Mouse (Mus musculus) G1E (cell line): ENCODE data around the gene Eipr1. TPM values are rescaled to one million over a fixed set of nuclear protein-coding genes. Genes with fewer than 3 reads are reported as not detected.
"Not testable (repeated sequence)": the region's sequence is repeated elsewhere in the genome, so short reads cannot be mapped to it uniquely, and the experiment has no call there.

ENCODE experiments used
- ATAC-seq: 2 replicates; pipeline ENCODE4 v1.8.0; 2016; ENCODE audit warnings: mild to moderate bottlenecking; ENCODE audit not compliant: insufficient number of reproducible peaks, poor library complexity, low FRiP score, severe bottlenecking; ENCODE audit errors: extremely low read depth
- DNase-seq: peaks from one replicate; pipeline ENCODE4 v3.0.0; 2012; ENCODE audit warnings: low spot score
- H3K27me3 ChIP-seq: 2 replicates; pipeline ENCODE4 v1.6.1; 2012; ENCODE audit warnings: mild to moderate bottlenecking, low read length, inconsistent platforms; ENCODE audit not compliant: insufficient read depth
- H3K36me3 ChIP-seq: replicated peaks from 2 replicates; pipeline ENCODE3; 2012; ENCODE audit warnings: mild to moderate bottlenecking, inconsistent platforms
- H3K4me1 ChIP-seq: 2 replicates; pipeline ENCODE4 v1.6.1; 2012; ENCODE audit warnings: low read depth, low read length, inconsistent platforms, mixed read lengths; ENCODE audit not compliant: insufficient read depth
- H3K4me3 ChIP-seq: 2 replicates; pipeline ENCODE4 v1.5.1; 2012; ENCODE audit warnings: low read depth, mild to moderate bottlenecking, inconsistent platforms, low read length, moderate library complexity, mixed read lengths
- H3K9me3 ChIP-seq: replicated peaks from 2 replicates; pipeline ENCODE4 v1.6.1; 2012; ENCODE audit warnings: inconsistent platforms
- CTCF ChIP-seq: IDR thresholded peaks from 2 replicates; pipeline ENCODE4 v1.5.1; 2012; ENCODE audit warnings: low read depth, low read length, inconsistent platforms, mixed read lengths
- GATA1 ChIP-seq: IDR thresholded peaks from 2 replicates; pipeline ENCODE4 v1.6.1; 2012; ENCODE audit warnings: borderline replicate concordance, low read length, inconsistent platforms, mixed read lengths
- GATA2 ChIP-seq: IDR thresholded peaks from 2 replicates; pipeline ENCODE4 v1.6.1; 2012; ENCODE audit warnings: low read depth, low read length, inconsistent platforms, borderline replicate concordance
- POLR2AphosphoS5 ChIP-seq: IDR thresholded peaks from 2 replicates; pipeline ENCODE4 v1.6.1; 2012; ENCODE audit warnings: low read depth, low read length, inconsistent platforms; ENCODE audit not compliant: insufficient replicate concordance
- TAL1 ChIP-seq: conservative IDR thresholded peaks from 2 replicates; pipeline ENCODE4 v1.6.1; 2012; ENCODE audit warnings: low read depth, low read length, inconsistent platforms, mixed read lengths
- polyA plus RNA-seq: library from polyadenylated mRNA; stranded (reverse); fragments of >175 nt; gene quantifications from 2 replicates; pipeline ENCODE4 v1.2.3, GENCODE M21; 2012
- total RNA-seq, 2 experiments: library from RNA; stranded (forward) in 1 of 2; stranded (reverse) in 1 of 2; fragments of 200-1000 nt in 1 of 2; fragments of >200 nt in 1 of 2; fragmentation: Nextera tagmentation in 1 of 2; gene quantifications; 2 replicates each; pipeline ENCODE4 v1.2.3; 2014 to 2017

The Eipr1 gene
- total and polyA plus RNA-seq, 3 experiments: 11.0 to 52.8 (median 22.4) TPM

DNA sequence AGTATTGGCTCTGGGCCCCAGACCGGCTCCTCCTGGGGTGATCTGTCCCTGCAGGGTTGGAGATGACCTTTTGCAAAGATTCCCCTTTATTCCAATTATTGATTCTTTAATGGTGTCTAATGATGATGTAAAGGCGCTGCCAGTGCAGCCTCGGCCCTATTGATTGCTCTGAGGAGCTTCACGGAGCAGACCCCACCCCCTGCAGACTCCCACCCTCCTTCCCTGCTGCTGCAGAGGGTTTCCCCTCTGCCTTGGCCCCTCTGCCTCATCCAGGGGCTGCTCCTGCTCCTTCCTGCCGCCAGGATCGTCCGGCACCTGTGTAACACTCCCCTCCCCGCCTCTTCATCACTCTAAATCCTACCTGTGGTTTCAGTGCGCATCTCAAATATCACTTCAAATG is 156.2 kb downstream of the Eipr1 start:
- no peaks in the 10 kb centered on the region for H3K36me3 ChIP-seq
- DNase-seq (no peak), ATAC-seq (no peak)
- no peak for TF ChIP-seq GATA1
- no peak for TF ChIP-seq POLR2AphosphoS5
- no peak for TF ChIP-seq TAL1
- TF ChIP-seq CTCF: no peak
- no peak for TF ChIP-seq GATA2
- peaks cover 5% of the 10 kb centered on the region for H3K9me3 ChIP-seq
- H3K27me3 ChIP-seq: no peaks in the 10 kb centered on the region
- H3K4me1 ChIP-seq: no peaks in the 10 kb centered on the region
- H3K4me3 ChIP-seq: no peak overlapping the region

DNA sequence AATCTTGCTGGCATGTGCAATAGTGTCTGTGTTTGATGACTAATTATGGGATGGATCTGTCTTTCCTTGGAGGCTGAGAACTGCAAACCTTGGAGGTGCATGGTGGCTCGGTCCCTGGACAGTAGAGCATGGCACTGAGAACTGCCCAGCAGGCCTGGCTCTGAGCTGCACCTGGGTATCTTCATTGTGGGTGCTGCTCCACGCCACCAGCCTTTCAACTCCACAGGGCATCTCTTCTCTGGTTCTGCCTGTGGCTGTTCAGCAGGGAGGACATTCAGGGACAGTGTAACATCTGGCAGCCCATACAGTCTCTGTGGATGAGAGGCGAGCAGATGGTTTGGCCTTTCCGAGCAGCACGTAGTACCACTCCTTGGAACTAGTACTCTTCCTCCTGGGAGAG is 158.2 kb downstream of the Eipr1 start:
- TF ChIP-seq POLR2AphosphoS5 (no peak), GATA1 (no peak), GATA2 (no peak), TAL1 (no peak), CTCF (no peak)
- H3K4me1 ChIP-seq: no peaks in the 10 kb centered on the region
- H3K27me3 ChIP-seq: no peaks in the 10 kb centered on the region
- H3K36me3 ChIP-seq: no peaks in the 10 kb centered on the region
- no peak overlapping the region for H3K4me3 ChIP-seq
- H3K9me3 ChIP-seq: peaks cover 5% of the 10 kb centered on the region
- DNase-seq: no peak
- ATAC-seq: no peak

DNA sequence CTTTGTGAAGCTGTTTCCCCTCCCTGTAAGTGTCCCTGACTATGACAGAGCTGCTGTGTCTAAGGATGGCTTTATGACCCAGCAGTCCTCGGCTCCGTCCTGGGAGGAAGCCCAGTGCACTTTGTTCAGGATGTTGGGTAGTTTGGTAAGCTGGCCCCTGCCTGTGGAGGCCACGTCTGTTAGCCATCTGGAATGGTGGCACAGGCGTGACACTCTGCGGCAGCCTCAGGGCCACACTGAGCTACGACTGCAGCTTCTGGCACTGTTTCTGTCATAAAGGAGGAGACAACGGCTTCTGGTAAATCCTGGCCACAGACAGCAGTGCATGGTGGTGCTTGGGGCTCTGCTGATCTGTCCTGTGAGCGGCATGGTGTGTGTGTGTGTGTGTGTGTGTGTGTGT is 159.0 kb downstream of the Eipr1 start:
- H3K4me1 ChIP-seq: no peaks in the 10 kb centered on the region
- DNase-seq (no peak), ATAC-seq (no peak)
- H3K4me3 ChIP-seq: no peak overlapping the region
- TF ChIP-seq POLR2AphosphoS5: no peak
- TF ChIP-seq CTCF: no peak
- no peak for TF ChIP-seq GATA1
- no peak for TF ChIP-seq GATA2
- no peak for TF ChIP-seq TAL1
- H3K9me3 ChIP-seq: peaks cover 5% of the 10 kb centered on the region
- no peaks in the 10 kb centered on the region for H3K27me3 ChIP-seq
- no peaks in the 10 kb centered on the region for H3K36me3 ChIP-seq

DNA sequence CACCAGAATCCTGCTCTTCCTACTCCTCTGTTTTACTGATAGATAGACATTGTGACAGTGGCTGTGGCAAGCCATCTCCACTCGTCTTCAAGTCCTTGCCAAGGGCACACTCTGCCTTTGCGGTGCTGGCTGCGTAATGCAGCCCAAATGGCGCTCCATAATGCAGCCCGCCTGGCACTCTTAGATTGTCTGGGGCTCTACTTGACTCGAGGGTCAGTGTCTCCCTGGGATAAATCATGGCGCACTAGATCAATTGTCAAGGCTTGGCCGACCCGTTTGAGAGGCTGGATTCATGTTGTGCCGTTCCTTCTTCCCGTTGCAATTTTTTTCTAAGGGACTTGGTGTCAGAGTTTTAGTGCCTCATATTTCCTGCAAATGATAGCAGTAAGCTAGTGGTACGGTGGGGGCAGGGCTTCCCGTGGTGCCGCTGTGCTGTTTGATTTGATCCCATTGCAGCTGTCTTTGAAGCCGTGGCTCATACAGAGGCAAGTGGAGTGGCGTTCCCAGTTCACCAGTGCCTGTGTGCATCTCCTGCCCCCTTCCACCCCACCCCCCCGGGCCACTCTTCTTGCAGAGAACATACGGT is 160.8 kb downstream of the Eipr1 start:
- no peak for TF ChIP-seq GATA1
- no peak for TF ChIP-seq TAL1
- no peak for TF ChIP-seq POLR2AphosphoS5
- TF ChIP-seq GATA2: no peak
- no peak for TF ChIP-seq CTCF
- ATAC-seq: no peak
- H3K4me3 ChIP-seq: no peak overlapping the region
- H3K9me3 ChIP-seq: peaks cover 5% of the 10 kb centered on the region
- no peaks in the 10 kb centered on the region for H3K36me3 ChIP-seq
- no peaks in the 10 kb centered on the region for H3K4me1 ChIP-seq
- no peaks in the 10 kb centered on the region for H3K27me3 ChIP-seq
- no peak for DNase-seq

DNA sequence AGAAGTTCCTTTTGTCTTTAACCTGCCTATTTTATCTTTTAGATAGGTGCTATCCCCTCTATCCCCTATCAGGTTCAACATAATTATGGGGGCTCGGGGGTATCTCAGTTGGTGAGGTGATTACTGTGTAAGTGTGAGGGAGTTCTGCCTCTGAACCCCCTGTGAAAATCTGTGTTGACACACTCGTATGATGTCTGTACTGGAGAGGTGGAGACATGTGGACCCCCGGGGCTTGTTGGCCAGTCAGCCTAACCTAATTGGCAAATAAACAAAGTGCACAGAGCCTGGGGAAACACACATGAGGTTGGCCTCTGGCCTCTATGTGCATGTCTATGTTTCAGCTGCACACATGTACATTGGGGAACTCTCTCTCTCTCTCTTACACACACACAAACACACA is 161.5 kb downstream of the Eipr1 start:
- DNase-seq (no peak), ATAC-seq (no peak)
- H3K27me3 ChIP-seq: no peaks in the 10 kb centered on the region
- no peaks in the 10 kb centered on the region for H3K4me1 ChIP-seq
- no peaks in the 10 kb centered on the region for H3K36me3 ChIP-seq
- TF ChIP-seq POLR2AphosphoS5 (no peak), GATA1 (no peak)
- H3K4me3 ChIP-seq: no peak overlapping the region
- peaks cover 5% of the 10 kb centered on the region for H3K9me3 ChIP-seq

DNA sequence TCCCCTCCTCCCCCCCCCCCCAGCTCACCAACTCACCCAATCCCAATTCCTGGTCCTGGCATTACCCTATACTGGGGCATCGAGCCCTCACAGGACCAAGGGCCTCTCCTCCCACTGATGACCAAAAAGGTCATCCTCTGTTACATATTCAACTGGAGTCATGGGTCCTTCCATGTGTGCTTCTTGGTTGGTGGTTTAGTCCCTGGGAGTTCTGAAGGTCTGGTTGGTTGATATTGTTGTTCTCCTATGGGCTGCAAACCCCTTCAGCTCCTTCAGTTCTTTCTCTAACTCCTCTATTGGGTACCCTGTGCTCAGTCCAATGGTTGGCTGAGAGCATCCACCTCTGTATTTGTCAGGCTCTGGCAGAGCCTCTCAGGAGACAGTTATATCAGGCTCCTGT is 162.5 kb downstream of the Eipr1 start:
- DNase-seq, ATAC-seq, H3K27me3 ChIP-seq, H3K36me3 ChIP-seq, H3K4me1 ChIP-seq, H3K4me3 ChIP-seq, H3K9me3 ChIP-seq: not testable (repeated sequence)

Other genes with a start within 250 kb of the Eipr1 start
- not detected in 2 replicates for gene Dcdc2c, start 199.4 kb upstream of the Eipr1 start, total RNA-seq (2014; fragmentation: Nextera tagmentation)
- 0.16 and 0.52 TPM in 2 replicates for gene Dcdc2c, start 199.4 kb upstream of the Eipr1 start, total RNA-seq (2017)
- gene Dcdc2c, start 199.4 kb upstream of the Eipr1 start, polyA plus RNA-seq: not detected in 2 replicates
- gene Allc, start 169.3 kb upstream of the Eipr1 start, total RNA-seq (2014; fragmentation: Nextera tagmentation): not detected in 2 replicates
- gene Allc, start 169.3 kb upstream of the Eipr1 start, total RNA-seq (2017): 0.05 and 0.17 TPM in 2 replicates
- gene Allc, start 169.3 kb upstream of the Eipr1 start, polyA plus RNA-seq: not detected in 2 replicates
- gene Colec11, start 128.4 kb upstream of the Eipr1 start, total RNA-seq (2014; fragmentation: Nextera tagmentation): not detected in 2 replicates
- gene Colec11, start 128.4 kb upstream of the Eipr1 start, total RNA-seq (2017): 0.22 and 0.46 TPM in 2 replicates
- not detected in 2 replicates for gene Colec11, start 128.4 kb upstream of the Eipr1 start, polyA plus RNA-seq
- 1,147 and 1,296 TPM in 2 replicates for gene Rps7, start 115.8 kb upstream of the Eipr1 start, total RNA-seq (2014; fragmentation: Nextera tagmentation)
- 3,809 and 4,399 TPM in 2 replicates for gene Rps7, start 115.8 kb upstream of the Eipr1 start, total RNA-seq (2017)
- gene Rps7, start 115.8 kb upstream of the Eipr1 start, polyA plus RNA-seq: 365 and 446 TPM in 2 replicates
- 11.2 and 17.6 TPM in 2 replicates for gene Rnaseh1, start 102.2 kb upstream of the Eipr1 start, total RNA-seq (2014; fragmentation: Nextera tagmentation)
- 24.5 and 27.2 TPM in 2 replicates for gene Rnaseh1, start 102.2 kb upstream of the Eipr1 start, total RNA-seq (2017)
- gene Rnaseh1, start 102.2 kb upstream of the Eipr1 start, polyA plus RNA-seq: 14.9 and 17.8 TPM in 2 replicates
- 70.8 and 97.4 TPM in 2 replicates for gene Adi1, start 76.6 kb upstream of the Eipr1 start, total RNA-seq (2014; fragmentation: Nextera tagmentation)
- gene Adi1, start 76.6 kb upstream of the Eipr1 start, total RNA-seq (2017): 39.2 and 45.3 TPM in 2 replicates
- 20.1 and 25.6 TPM in 2 replicates for gene Adi1, start 76.6 kb upstream of the Eipr1 start, polyA plus RNA-seq
- gene Trappc12, start 1.3 kb upstream of the Eipr1 start, total RNA-seq (2014; fragmentation: Nextera tagmentation): 37.4 and 49.6 TPM in 2 replicates
- 44.9 and 51.2 TPM in 2 replicates for gene Trappc12, start 1.3 kb upstream of the Eipr1 start, total RNA-seq (2017)
- 9.8 and 13.5 TPM in 2 replicates for gene Trappc12, start 1.3 kb upstream of the Eipr1 start, polyA plus RNA-seq